Mouse (Mus musculus) thymus, postnatal 4 days (tissue): ENCODE results near the gene Lrrc37a.
A peak's percentile ranks its signal among the peaks of the same experiment; 100 is the strongest.
"Not testable (repeated sequence)": the region's sequence is repeated elsewhere in the genome, so short reads cannot be mapped to it uniquely, and the experiment has no call there.

ENCODE experiments used
- DNase-seq: peaks from one replicate; pipeline ENCODE4 v3.0.0; 2021

The Lrrc37a gene

GRCm38 (mm10) chr11:103504497-103504896 lies at the start of gene Lrrc37a:
Lrrc37a (minus strand) TSS chr11:103504597.
- no peak for DNase-seq

GRCm38 (mm10) chr11:103534973-103535372 lies 30.6 kb upstream of the Lrrc37a start:
- DNase-seq = not testable (repeated sequence)

GRCm38 (mm10) chr11:103512111-103512510 lies 7.7 kb upstream of the Lrrc37a start:
- DNase-seq = no peak

- peak; percentile 50 for DNase-seq
Observed at GRCm38 (mm10) chr11:103464443-103464842, 40.0 kb downstream of the Lrrc37a start.

- DNase-seq = not testable (repeated sequence)
Observed at GRCm38 (mm10) chr11:103451105-103451504, 53.3 kb downstream of the Lrrc37a start.

- DNase-seq = not testable (repeated sequence)
Observed at GRCm38 (mm10) chr11:103449721-103450120, 54.7 kb downstream of the Lrrc37a start.

GRCm38 (mm10) chr11:103443678-103444077 lies 60.7 kb downstream of the Lrrc37a start:
- no peak for DNase-seq

GRCm38 (mm10) chr11:103436282-103436681 lies 68.1 kb downstream of the Lrrc37a start:
- no peak for DNase-seq

GRCm38 (mm10) chr11:103425031-103425430 lies 79.4 kb downstream of the Lrrc37a start:
- peak; percentile 54 for DNase-seq

GRCm38 (mm10) chr11:103419667-103420066 lies 84.7 kb downstream of the Lrrc37a start:
- DNase-seq = no peak

GRCm38 (mm10) chr11:103419226-103419625 lies 85.2 kb downstream of the Lrrc37a start:
- DNase-seq = no peak

GRCm38 (mm10) chr11:103413516-103413915 lies 90.9 kb downstream of the Lrrc37a start:
- no peak for DNase-seq

- DNase-seq = no peak
Observed at GRCm38 (mm10) chr11:103412950-103413423, 91.4 kb downstream of the Lrrc37a start.

- peak; percentile 99 for DNase-seq
Observed at GRCm38 (mm10) chr11:103411981-103412949, 92.1 kb downstream of the Lrrc37a start, which contains the start of gene Plekhm1. Plekhm1 (minus strand) TSS chr11:103412687.

- DNase-seq = no peak
Observed at GRCm38 (mm10) chr11:103411301-103411700, 93.1 kb downstream of the Lrrc37a start.

- no peak for DNase-seq
Observed at GRCm38 (mm10) chr11:103408880-103409279, 95.5 kb downstream of the Lrrc37a start.

- not testable (repeated sequence) for DNase-seq
Observed at GRCm38 (mm10) chr11:103407136-103407535, 97.3 kb downstream of the Lrrc37a start.

- DNase-seq = no peak
Observed at GRCm38 (mm10) chr11:103406551-103406950, 97.8 kb downstream of the Lrrc37a start.

GRCm38 (mm10) chr11:103405814-103406213 lies 98.6 kb downstream of the Lrrc37a start:
- DNase-seq = no peak

GRCm38 (mm10) chr11:103404618-103405017 lies 99.8 kb downstream of the Lrrc37a start:
- no peak for DNase-seq

- DNase-seq = peak; percentile 42
Observed at GRCm38 (mm10) chr11:103403776-103404175, 100.6 kb downstream of the Lrrc37a start.

GRCm38 (mm10) chr11:103402738-103403137 lies 101.7 kb downstream of the Lrrc37a start:
- DNase-seq = no peak

GRCm38 (mm10) chr11:103402198-103402597 lies 102.2 kb downstream of the Lrrc37a start:
- peak; percentile 78 for DNase-seq
